In the genomic region with DNA sequence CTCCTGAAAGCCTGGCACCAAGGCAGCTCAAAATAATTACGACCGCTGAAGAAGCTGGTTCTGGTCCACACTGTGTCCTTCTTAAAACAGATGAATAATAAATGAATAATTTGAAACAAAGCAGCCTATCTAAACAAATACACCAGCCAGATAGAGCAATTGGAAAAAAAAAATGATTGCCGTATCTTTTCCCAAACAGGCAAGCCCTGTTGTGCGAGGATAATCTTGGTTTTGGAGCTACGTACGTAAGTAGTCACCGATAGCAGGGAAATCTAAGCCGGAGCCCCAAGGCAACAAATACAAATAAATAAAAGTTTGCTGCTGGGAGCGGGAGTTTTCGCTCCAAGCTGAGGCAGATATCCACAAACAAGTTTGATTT, we compare ENCODE assay signal across 9 mouse cellular contexts. TPM values are rescaled to one million over a fixed set of nuclear protein-coding genes. Genes with fewer than 3 reads are reported as not detected.
DNase-seq lines count a peak whose midpoint lies in the region; ATAC-seq lines count a peak whose summit lies in the region.
"Had no signal": no experiment of that assay in that cellular context is flagged by ENCODE, and none has a peak within 500 bp of the region (broad histone marks: within the 10 kb centered on the region; RNA-seq: fewer than 3 reads in every experiment).

No protein-coding gene starts in this region.

- DNase-seq in heart, postnatal 14 days, result no peak
- no peak for DNase-seq in embryonic facial prominence, embryonic 10.5 days (ENCODE audit: low spot score)
- peak; percentile 91 for DNase-seq in midbrain, embryonic 11.5 days (ENCODE audit: low spot score, missing footprints)
- DNase-seq in retina, embryonic 14.5 days (ENCODE audit: low spot score), result no peak
- DNase-seq in thymus, postnatal 10 days (ENCODE audit: low spot score in 2 of 2), result no peak
- DNase-seq in spleen, postnatal 10 days (ENCODE audit: low spot score in 2 of 2), result no peak

- 17% methylated on average over 10 of the region's 10 CpGs for WGBS in heart, embryonic 15.5 days
- WGBS in embryonic facial prominence, embryonic 10.5 days, result 11% methylated on average over 10 of the region's 10 CpGs
- 13% methylated on average over 10 of the region's 10 CpGs for WGBS in hindbrain, embryonic 16.5 days
- 20% methylated on average over 10 of the region's 10 CpGs for WGBS in midbrain, embryonic 11.5 days

- H3K36me3 ChIP-seq in heart, embryonic 15.5 days, result no peaks in the 10 kb centered on the region
- no peaks in the 10 kb centered on the region for H3K36me3 ChIP-seq in embryonic facial prominence, embryonic 10.5 days (replicated peaks)
- H3K36me3 ChIP-seq in hindbrain, embryonic 16.5 days (ENCODE audit: control insufficient read depth, insufficient read depth, low read length), result no peaks in the 10 kb centered on the region
- no peaks in the 10 kb centered on the region for H3K36me3 ChIP-seq in midbrain, embryonic 11.5 days (ENCODE audit: control insufficient read depth, insufficient read depth, low read length)

- peak overlapping the region; percentile 54 for H3K4me3 ChIP-seq in heart, embryonic 15.5 days
- H3K4me3 ChIP-seq in embryonic facial prominence, embryonic 10.5 days, result peak overlapping the region; percentile 58
- H3K4me3 ChIP-seq in hindbrain, embryonic 16.5 days (ENCODE audit: low read length), result peak overlapping the region; percentile 48
- peak overlapping the region; percentile 38 for H3K4me3 ChIP-seq in midbrain, embryonic 11.5 days (ENCODE audit: low read depth, low read length)

- H3K9me3 ChIP-seq in heart, embryonic 15.5 days (replicated peaks), result no peaks in the 10 kb centered on the region
- no peaks in the 10 kb centered on the region for H3K9me3 ChIP-seq in embryonic facial prominence, embryonic 10.5 days
- H3K9me3 ChIP-seq in hindbrain, embryonic 16.5 days (ENCODE audit: control insufficient read depth, low read length), result no peaks in the 10 kb centered on the region
- no peaks in the 10 kb centered on the region for H3K9me3 ChIP-seq in midbrain, embryonic 11.5 days (ENCODE audit: control insufficient read depth, low read length)

- intact Hi-C loops in heart, postnatal 14 days (cut with DNase I), result no loop called here

- H3K9ac ChIP-seq in heart, embryonic 15.5 days, result no peak overlapping the region
- no peak overlapping the region; the same call in 1 of the 2 replicates for H3K9ac ChIP-seq in hindbrain, embryonic 16.5 days (ENCODE audit: low read depth, low read length)
- no peak overlapping the region for H3K9ac ChIP-seq in midbrain, embryonic 11.5 days (ENCODE audit: low read length)

- H3K27me3 ChIP-seq in heart, embryonic 15.5 days, result peaks cover 7% of the 10 kb centered on the region
- peaks cover 43% of the 10 kb centered on the region for H3K27me3 ChIP-seq in embryonic facial prominence, embryonic 10.5 days (replicated peaks; ENCODE audit: low read depth, poor library complexity, severe bottlenecking)
- no peaks in the 10 kb centered on the region for H3K27me3 ChIP-seq in hindbrain, embryonic 16.5 days (replicated peaks; ENCODE audit: control insufficient read depth, insufficient read depth, low read length)
- H3K27me3 ChIP-seq in midbrain, embryonic 11.5 days (ENCODE audit: control insufficient read depth, insufficient read depth, low read length), result peaks cover 21% of the 10 kb centered on the region
- H3K27me3 ChIP-seq: CH12.LX had no signal

- H3K27ac ChIP-seq in heart, embryonic 15.5 days, result no peak overlapping the region
- no peak overlapping the region for H3K27ac ChIP-seq in embryonic facial prominence, embryonic 10.5 days (replicated peaks)
- H3K27ac ChIP-seq in hindbrain, embryonic 16.5 days (ENCODE audit: low read depth, low read length), result no peak overlapping the region
- no peak overlapping the region for H3K27ac ChIP-seq in midbrain, embryonic 11.5 days (ENCODE audit: low read depth, low read length)

- H3K4me1 ChIP-seq in heart, embryonic 15.5 days (replicated peaks), result peaks cover 13% of the 10 kb centered on the region
- H3K4me1 ChIP-seq in embryonic facial prominence, embryonic 10.5 days, result peaks cover 12% of the 10 kb centered on the region
- H3K4me1 ChIP-seq in hindbrain, embryonic 16.5 days (ENCODE audit: control insufficient read depth, insufficient read depth, low read depth, low read length), result peaks cover 11% of the 10 kb centered on the region
- peaks cover 4% of the 10 kb centered on the region for H3K4me1 ChIP-seq in midbrain, embryonic 11.5 days (ENCODE audit: control insufficient read depth, insufficient read depth, low read length)

- peak overlapping the region; percentile 97 for H3K4me2 ChIP-seq in heart, embryonic 15.5 days
- H3K4me2 ChIP-seq in hindbrain, embryonic 16.5 days (ENCODE audit: low read length), result peak overlapping the region; percentile 92
- H3K4me2 ChIP-seq in midbrain, embryonic 11.5 days, result peak overlapping the region; percentile 79

- ATAC-seq in heart, embryonic 15.5 days (replicated peaks; ENCODE audit: insufficient number of reproducible peaks, insufficient read depth, low FRiP score, low read depth), result no peak
- no peak for ATAC-seq in hindbrain, embryonic 16.5 days
- ATAC-seq in midbrain, embryonic 11.5 days (ENCODE audit: low FRiP score), result no peak

RNA-seq across cellular contexts. Expression of gene Scin, which starts 0.8 kb away (rescaled TPM):
- 4.6 and 7.3 TPM in 2 replicates for polyA plus RNA-seq in heart, embryonic 15.5 days (2015; fragmentation: Nextera tagmentation; extraction: Ambion mirVana)
- total RNA-seq in heart, postnatal 14 days (2021), result 1 to 10 TPM in 1 of 2 experiments, under 1 TPM in 1; 0.84 to 1.1 TPM
- 0.05 TPM in 1 of 2 replicates, not detected in the other for polyA plus RNA-seq in embryonic facial prominence, embryonic 10.5 days (2016; fragmentation: Nextera tagmentation; extraction: Ambion mirVana)
- polyA plus RNA-seq in hindbrain, embryonic 16.5 days (2015; fragmentation: Nextera tagmentation; extraction: Ambion mirVana), result 0.21 TPM in 1 of 2 replicates, not detected in the other
- polyA plus RNA-seq in midbrain, embryonic 11.5 days (2014; fragmentation: Nextera tagmentation; extraction: Ambion mirVana), result 0.06 and 0.15 TPM in 2 replicates
- total RNA-seq: CH12.LX had no signal
